Mouse (Mus musculus): ENCODE measurements at regions not wholly inside any gene's neighbourhood (a gene's known extent, or its start where the extent isn't known, plus 50 kb on each side); places are given as distances from the start of the nearest gene placed in this dataset.

- Histone ChIP-seq H3K9ac (replicated peaks) (no peak overlapping the region), H3K4me3 (replicated peaks) (no peak overlapping the region), H3K36me3 (no peaks in the 10 kb centered on the region), H3K27ac (replicated peaks) (no peak overlapping the region), H3K4me2 (no peak overlapping the region), H3K9me3 (replicated peaks) (no peaks in the 10 kb centered on the region), H3K27me3 (replicated peaks) (no peaks in the 10 kb centered on the region), H3K4me1 (no peaks in the 10 kb centered on the region)
- no peak for ATAC-seq (ENCODE audit: low FRiP score)
- WGBS = 85% methylated on average over 9 of the region's 9 CpGs
Measured at GRCm38 (mm10) chr6:32739162-32739745, 151.3 kb upstream of the Plxna4 start.

GRCm38 (mm10) chr6:32728706-32729105 lies 140.7 kb upstream of the Plxna4 start:
- H3K4me3 ChIP-seq (replicated peaks) = no peak overlapping the region
- no peak overlapping the region for H3K9ac ChIP-seq (replicated peaks)
- H3K36me3 ChIP-seq = no peaks in the 10 kb centered on the region
- no peaks in the 10 kb centered on the region for H3K27me3 ChIP-seq (replicated peaks)
- no peak for ATAC-seq (ENCODE audit: low FRiP score)
- H3K4me2 ChIP-seq = no peak overlapping the region
- 24% methylated on average over 2 of the region's 2 CpGs for WGBS
- no peak overlapping the region for H3K27ac ChIP-seq (replicated peaks)
- H3K9me3 ChIP-seq (replicated peaks) = no peaks in the 10 kb centered on the region
- H3K4me1 ChIP-seq = no peaks in the 10 kb centered on the region

DNA sequence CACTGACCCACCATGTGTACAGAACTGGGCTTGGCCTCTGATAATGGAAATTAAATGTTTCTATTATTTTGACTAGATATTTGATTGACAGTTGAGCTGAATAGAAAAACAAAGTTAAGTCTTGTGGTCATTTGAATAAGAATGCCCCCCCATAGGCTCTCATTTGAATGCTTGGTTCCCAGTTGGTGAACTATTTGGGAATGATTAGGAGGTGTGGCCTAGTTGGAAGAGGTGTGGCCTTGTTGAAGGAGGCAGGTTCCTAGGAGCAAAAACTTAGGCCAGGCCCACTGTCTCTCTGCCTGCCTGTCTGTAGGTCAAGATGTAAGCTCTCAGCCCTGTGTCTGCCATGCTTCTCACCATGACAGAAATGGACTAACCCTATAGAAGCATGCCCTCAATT lies 138.6 kb upstream of the Plxna4 start:
- Histone ChIP-seq H3K4me2 (no peak overlapping the region), H3K36me3 (no peaks in the 10 kb centered on the region), H3K27ac (replicated peaks) (no peak overlapping the region), H3K9ac (replicated peaks) (no peak overlapping the region), H3K4me3 (replicated peaks) (no peak overlapping the region), H3K4me1 (no peaks in the 10 kb centered on the region), H3K27me3 (replicated peaks) (no peaks in the 10 kb centered on the region), H3K9me3 (replicated peaks) (no peaks in the 10 kb centered on the region)
- no peak for ATAC-seq (ENCODE audit: low FRiP score)

DNA sequence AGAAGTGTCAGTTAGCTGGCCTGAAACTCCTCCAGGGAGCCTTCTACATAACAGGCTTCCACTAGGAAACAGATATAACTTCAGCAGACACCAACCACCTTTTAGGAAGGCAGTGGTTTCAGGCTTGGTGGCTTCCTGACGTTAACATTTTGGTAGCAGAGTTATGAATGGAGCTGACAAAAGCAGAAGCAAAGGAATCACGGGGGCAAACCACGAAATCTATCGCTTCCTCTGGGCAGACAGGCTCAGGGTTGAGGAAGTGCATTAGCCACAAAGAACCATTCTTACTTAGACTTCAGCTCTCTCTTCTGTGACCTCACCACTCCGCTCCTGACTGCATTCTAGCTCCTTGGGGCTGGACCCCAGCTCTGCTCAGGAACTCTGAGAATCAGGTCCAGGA lies 129.9 kb upstream of the Plxna4 start:
- Histone ChIP-seq H3K4me2 (no peak overlapping the region), H3K27ac (replicated peaks) (no peak overlapping the region), H3K4me3 (replicated peaks) (no peak overlapping the region), H3K9me3 (replicated peaks) (no peaks in the 10 kb centered on the region), H3K4me1 (peaks cover 6% of the 10 kb centered on the region), H3K27me3 (replicated peaks) (no peaks in the 10 kb centered on the region), H3K36me3 (no peaks in the 10 kb centered on the region), H3K9ac (replicated peaks) (no peak overlapping the region)
- ATAC-seq (ENCODE audit: low FRiP score) = no peak
- WGBS = 82% methylated on average over 5 of the region's 5 CpGs

DNA sequence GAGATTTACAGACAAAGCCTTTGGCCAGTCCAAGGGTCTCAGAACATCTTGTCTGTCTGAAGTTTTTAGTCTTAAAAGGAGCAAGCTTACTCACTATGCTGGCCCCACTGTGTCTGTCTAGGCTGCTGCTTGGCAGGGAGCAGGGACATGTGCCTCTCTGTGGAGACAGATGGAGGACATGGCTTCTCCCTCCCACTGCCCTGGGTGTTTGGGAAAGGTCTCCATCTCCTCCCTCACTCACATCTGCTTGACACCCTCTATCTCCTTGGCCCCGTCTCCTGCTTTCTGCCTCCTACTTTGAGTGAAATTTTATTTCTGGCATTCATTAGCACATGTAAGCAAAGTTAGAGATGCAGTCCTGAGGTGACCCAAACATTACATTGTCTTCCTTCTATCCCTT lies 127.1 kb upstream of the Plxna4 start:
- H3K27ac ChIP-seq (replicated peaks) = no peak overlapping the region
- H3K9me3 ChIP-seq (replicated peaks) = no peaks in the 10 kb centered on the region
- no peak for ATAC-seq (ENCODE audit: low FRiP score)
- H3K4me3 ChIP-seq (replicated peaks) = no peak overlapping the region
- WGBS = 95% methylated on average over 1 of the region's 1 CpGs
- no peak overlapping the region for H3K4me2 ChIP-seq
- peaks cover 6% of the 10 kb centered on the region for H3K4me1 ChIP-seq
- no peaks in the 10 kb centered on the region for H3K27me3 ChIP-seq (replicated peaks)
- H3K36me3 ChIP-seq = no peaks in the 10 kb centered on the region
- H3K9ac ChIP-seq (replicated peaks) = no peak overlapping the region

- no peaks in the 10 kb centered on the region for H3K27me3 ChIP-seq (replicated peaks)
- H3K4me2 ChIP-seq = no peak overlapping the region
- no peaks in the 10 kb centered on the region for H3K36me3 ChIP-seq
- H3K9me3 ChIP-seq (replicated peaks) = no peaks in the 10 kb centered on the region
- H3K9ac ChIP-seq (replicated peaks) = no peak overlapping the region
- H3K4me1 ChIP-seq = peaks cover 6% of the 10 kb centered on the region
- ATAC-seq (ENCODE audit: low FRiP score) = no peak
- H3K4me3 ChIP-seq (replicated peaks) = no peak overlapping the region
- no peak overlapping the region for H3K27ac ChIP-seq (replicated peaks)
- WGBS = 8% methylated on average over 10 of the region's 10 CpGs
Measured at GRCm38 (mm10) chr6:32710208-32710607, 122.2 kb upstream of the Plxna4 start.

DNA sequence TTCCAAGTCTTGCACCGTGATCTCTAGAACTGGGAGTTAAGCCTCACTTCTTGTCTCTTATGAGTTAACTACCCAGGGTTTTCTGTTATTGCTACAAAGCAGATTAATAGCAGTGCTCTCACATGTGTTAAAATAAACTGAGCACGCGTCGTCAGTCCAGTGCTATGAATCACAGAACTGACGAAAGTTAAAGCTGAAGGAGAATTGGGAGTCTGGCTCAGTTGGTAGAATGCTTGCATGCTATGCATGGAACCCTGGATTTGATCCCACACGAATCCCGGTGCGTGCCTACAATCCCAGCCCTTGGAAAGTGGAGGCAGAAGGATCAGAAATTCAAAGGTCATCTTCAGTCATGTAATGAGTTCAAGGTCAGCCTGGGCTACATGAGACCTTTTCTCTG lies 121.6 kb upstream of the Plxna4 start:
- no peak overlapping the region for H3K4me3 ChIP-seq (replicated peaks)
- no peaks in the 10 kb centered on the region for H3K36me3 ChIP-seq
- H3K27ac ChIP-seq (replicated peaks) = no peak overlapping the region
- H3K27me3 ChIP-seq (replicated peaks) = no peaks in the 10 kb centered on the region
- H3K4me1 ChIP-seq = peaks cover 6% of the 10 kb centered on the region
- no peak for ATAC-seq (ENCODE audit: low FRiP score)
- no peak overlapping the region for H3K4me2 ChIP-seq
- H3K9ac ChIP-seq (replicated peaks) = no peak overlapping the region
- H3K9me3 ChIP-seq (replicated peaks) = no peaks in the 10 kb centered on the region
- WGBS = 79% methylated on average over 8 of the region's 8 CpGs

GRCm38 (mm10) chr6:32707417-32707816 lies 119.4 kb upstream of the Plxna4 start:
- Histone ChIP-seq H3K4me3 (replicated peaks) (no peak overlapping the region), H3K9ac (replicated peaks) (no peak overlapping the region), H3K4me1 (no peaks in the 10 kb centered on the region), H3K27me3 (replicated peaks) (no peaks in the 10 kb centered on the region), H3K4me2 (no peak overlapping the region), H3K9me3 (replicated peaks) (no peaks in the 10 kb centered on the region), H3K27ac (replicated peaks) (no peak overlapping the region), H3K36me3 (no peaks in the 10 kb centered on the region)
- 76% methylated on average over 1 of the region's 1 CpGs for WGBS
- no peak for ATAC-seq (ENCODE audit: low FRiP score)

GRCm38 (mm10) chr6:32706376-32706775 lies 118.4 kb upstream of the Plxna4 start:
- Histone ChIP-seq H3K9me3 (replicated peaks) (no peaks in the 10 kb centered on the region), H3K4me3 (replicated peaks) (no peak overlapping the region), H3K4me2 (no peak overlapping the region), H3K9ac (replicated peaks) (no peak overlapping the region), H3K36me3 (no peaks in the 10 kb centered on the region), H3K4me1 (no peaks in the 10 kb centered on the region), H3K27me3 (replicated peaks) (no peaks in the 10 kb centered on the region), H3K27ac (replicated peaks) (no peak overlapping the region)
- WGBS = 11% methylated on average over 1 of the region's 1 CpGs
- ATAC-seq (ENCODE audit: low FRiP score) = no peak

- Histone ChIP-seq H3K27ac (replicated peaks) (0 out of 2 replicates have a peak overlapping the region, but pooled peaks have one; percentile 7), H3K4me1 (no peaks in the 10 kb centered on the region), H3K36me3 (no peaks in the 10 kb centered on the region), H3K9me3 (replicated peaks) (no peaks in the 10 kb centered on the region), H3K27me3 (replicated peaks) (no peaks in the 10 kb centered on the region), H3K4me2 (no peak overlapping the region), H3K9ac (replicated peaks) (no peak overlapping the region), H3K4me3 (replicated peaks) (no peak overlapping the region)
- ATAC-seq (ENCODE audit: low FRiP score) = no peak
- WGBS = 58% methylated on average over 8 of the region's 8 CpGs
Measured at GRCm38 (mm10) chr6:32703466-32703865, 115.5 kb upstream of the Plxna4 start.

DNA sequence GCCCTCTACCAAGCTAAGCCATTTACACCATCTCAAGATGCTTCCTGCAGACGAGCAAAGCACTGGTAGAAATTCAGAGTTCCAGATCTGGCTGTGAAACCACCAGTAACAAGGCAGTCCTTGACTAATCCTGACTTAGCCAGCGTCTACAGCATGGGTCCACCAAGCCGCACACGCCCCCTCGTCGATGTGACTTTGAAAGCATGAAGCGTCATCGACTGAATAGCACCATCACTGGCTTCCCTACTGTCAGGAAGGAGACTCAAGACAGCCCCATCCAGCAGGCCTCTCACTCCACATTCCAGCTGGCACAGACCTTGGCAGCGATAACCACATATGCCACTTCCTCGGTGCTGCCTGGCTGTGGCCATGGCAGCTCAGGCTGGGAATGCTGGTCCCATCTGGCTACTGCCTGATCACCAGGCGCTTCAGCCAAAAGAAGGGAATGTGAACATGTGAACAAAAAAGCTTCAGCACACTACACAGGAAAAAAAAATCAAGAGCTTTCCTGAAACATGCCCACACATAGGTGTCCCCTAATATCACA lies 114.3 kb upstream of the Plxna4 start:
- 72% methylated on average over 11 of the region's 11 CpGs for WGBS
- H3K27ac ChIP-seq (replicated peaks) = no peak overlapping the region
- no peak for ATAC-seq (ENCODE audit: low FRiP score)

GRCm38 (mm10) chr6:32699811-32700210 lies 111.8 kb upstream of the Plxna4 start:
- Histone ChIP-seq H3K4me2 (no peak overlapping the region), H3K9ac (replicated peaks) (no peak overlapping the region), H3K27ac (replicated peaks) (no peak overlapping the region), H3K27me3 (replicated peaks) (no peaks in the 10 kb centered on the region), H3K36me3 (no peaks in the 10 kb centered on the region), H3K9me3 (replicated peaks) (no peaks in the 10 kb centered on the region), H3K4me1 (no peaks in the 10 kb centered on the region), H3K4me3 (replicated peaks) (no peak overlapping the region)
- ATAC-seq (ENCODE audit: low FRiP score) = no peak
- 58% methylated on average over 1 of the region's 1 CpGs for WGBS

More for the DNA sequence above, 114.3 kb upstream of the Plxna4 start:
- H3K4me2 ChIP-seq = no peak overlapping the region
- H3K4me1 ChIP-seq = no peaks in the 10 kb centered on the region
- H3K9ac ChIP-seq (replicated peaks) = no peak overlapping the region
- no peaks in the 10 kb centered on the region for H3K9me3 ChIP-seq (replicated peaks)
- H3K4me3 ChIP-seq (replicated peaks) = no peak overlapping the region
- H3K36me3 ChIP-seq = no peaks in the 10 kb centered on the region
- no peaks in the 10 kb centered on the region for H3K27me3 ChIP-seq (replicated peaks)

All from neural tube, embryonic 15.5 days (tissue).